Mouse (Mus musculus): ENCODE measurements around the gene Wfdc18.

Wfdc18 gene

GRCm38 (mm10) chr11:83743525-83743924 lies 34.7 kb downstream of the Wfdc18 start:
- DNase-seq: no peak

DNA sequence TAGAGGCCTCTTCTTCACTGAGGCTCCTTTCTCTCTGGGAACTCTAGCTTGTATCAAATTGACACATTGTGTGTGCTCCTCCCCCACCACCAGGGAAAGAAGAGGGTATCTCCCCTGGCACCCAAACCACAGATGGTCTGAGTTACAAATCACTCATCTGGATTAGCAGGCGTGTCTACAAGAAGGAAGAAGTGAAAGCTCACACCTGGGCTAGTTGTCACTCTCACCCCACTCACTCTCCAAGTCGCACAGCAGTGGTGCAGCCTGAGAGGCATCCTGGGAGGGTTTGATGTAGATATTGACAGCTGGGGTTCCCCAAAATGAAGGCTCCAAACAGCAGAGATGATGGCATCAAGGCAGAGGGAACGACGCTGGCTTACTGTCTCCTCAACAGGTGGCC lies 37.3 kb downstream of the Wfdc18 start:
- no peak for DNase-seq

GRCm38 (mm10) chr11:83746681-83747080 lies 37.9 kb downstream of the Wfdc18 start, which contains the start of gene Wfdc21:
Wfdc21 (plus strand) TSS chr11:83746940.
- DNase-seq: no peak

DNA sequence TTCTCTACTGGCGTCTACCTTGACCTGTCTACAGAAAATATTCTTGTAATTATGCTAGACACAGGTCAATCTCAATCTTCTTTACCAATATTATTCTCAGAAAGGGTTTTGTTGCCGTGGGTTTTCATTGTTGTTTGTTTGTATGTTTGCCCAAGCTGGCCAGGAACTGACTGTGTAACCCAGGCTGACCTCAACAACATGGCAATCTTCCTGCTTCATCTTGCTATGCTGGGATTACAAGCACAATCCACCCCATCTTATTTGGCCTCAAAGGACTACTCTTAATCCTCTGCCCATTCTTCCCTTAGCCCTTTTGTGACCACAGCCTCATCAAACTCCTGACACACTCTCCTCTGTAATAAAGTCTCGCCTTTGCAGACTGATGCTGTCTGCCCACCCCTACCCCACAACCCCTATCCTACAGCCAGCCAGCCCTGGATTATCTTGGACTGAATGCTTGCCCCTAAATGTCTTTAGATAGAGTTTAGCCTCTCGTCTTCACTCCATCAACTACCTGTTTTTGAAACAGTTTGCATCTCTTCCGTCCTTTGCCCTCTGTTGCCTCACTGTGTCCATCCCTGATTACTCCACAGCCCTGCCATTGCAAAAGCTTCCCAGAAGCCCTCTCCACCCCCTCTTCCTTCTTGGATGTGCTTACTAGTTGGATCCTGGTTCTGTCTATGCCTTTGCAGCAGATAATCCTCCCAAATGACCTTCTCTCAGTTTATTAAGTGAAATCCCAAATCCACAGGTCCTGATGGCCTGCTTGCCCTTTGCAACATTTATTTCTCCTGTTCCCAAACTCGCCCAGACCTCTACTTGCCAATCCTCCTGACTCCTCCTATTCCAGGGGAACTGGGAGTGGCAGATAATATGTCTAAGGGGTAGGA lies 38.8 kb downstream of the Wfdc18 start:
- no peak for DNase-seq

DNA sequence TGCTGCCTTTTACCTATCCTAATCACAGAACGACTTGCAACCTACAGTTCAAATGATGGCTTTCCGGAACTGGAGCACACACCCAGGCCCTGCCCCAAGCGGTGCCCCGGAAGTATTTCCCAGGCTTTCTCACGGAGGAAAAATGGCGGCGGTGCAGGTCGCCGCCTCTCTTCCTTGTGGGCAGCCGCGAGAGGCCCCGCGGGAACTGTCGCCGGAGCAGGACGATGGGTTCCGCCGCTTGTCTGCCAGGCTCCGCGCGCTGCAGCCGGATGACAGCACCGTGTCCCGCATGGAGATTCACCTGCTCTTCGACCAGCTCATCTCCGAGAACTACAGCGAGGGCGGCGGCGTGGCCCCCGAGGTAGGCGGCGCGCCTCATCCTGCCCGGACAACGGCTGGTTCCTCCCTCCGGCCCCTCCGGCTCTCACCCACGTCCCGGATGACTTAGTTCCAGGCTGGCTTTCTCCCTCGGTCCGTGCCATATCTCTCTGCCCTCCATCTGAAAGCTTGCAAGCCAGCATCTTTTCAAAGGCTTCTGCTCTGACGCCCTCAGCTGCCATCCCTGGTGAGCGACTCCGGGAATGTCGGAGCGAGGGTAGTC lies 44.9 kb downstream of the Wfdc18 start, which contains the start of gene Heatr6:
Heatr6 (plus strand) TSS at position 116 of the 601 bp plus-strand sequence.
- DNase-seq: peak; percentile 94 to 95

DNA sequence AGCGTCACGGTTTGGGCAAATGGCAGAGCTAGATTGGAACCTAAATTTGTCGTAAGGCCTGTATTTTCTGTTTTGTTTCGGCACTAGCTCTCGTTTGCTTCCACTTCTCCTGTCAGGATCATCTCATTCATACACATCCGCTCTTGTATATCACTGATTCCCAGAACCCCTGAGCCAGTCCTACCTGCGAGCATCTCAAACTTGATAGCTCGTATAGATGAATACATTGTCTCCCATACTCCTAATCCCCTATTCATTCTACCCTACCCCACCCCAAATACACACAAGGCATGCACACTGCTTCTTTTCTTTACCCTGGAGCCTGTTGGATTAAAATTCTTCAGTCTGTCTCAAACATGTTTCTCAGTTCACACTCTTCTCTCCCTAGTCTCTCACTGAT lies 45.4 kb downstream of the Wfdc18 start:
- DNase-seq: no peak
